Mouse (Mus musculus): ENCODE data around the gene Abcf1.

Gene Abcf1

GRCm38 (mm10) chr17:35920862-35921562 is 48.5 kb downstream of the Abcf1 start:
- DNase-seq (ENCODE audit: low read depth in 1 of 2, low spot score in 2 of 2) = no peak

- DNase-seq (ENCODE audit: low read depth in 1 of 2, low spot score in 2 of 2) = no peak
Measured at GRCm38 (mm10) chr17:35920384-35920783, 49.2 kb downstream of the Abcf1 start.

GRCm38 (mm10) chr17:35919864-35920301 is 49.7 kb downstream of the Abcf1 start:
- DNase-seq (ENCODE audit: low read depth in 1 of 2, low spot score in 2 of 2) = no peak

- peak; percentile 83 to 89 for DNase-seq (ENCODE audit: low read depth in 1 of 2, low spot score in 2 of 2)
Measured at GRCm38 (mm10) chr17:35919060-35919715, 50.4 kb downstream of the Abcf1 start.

DNA sequence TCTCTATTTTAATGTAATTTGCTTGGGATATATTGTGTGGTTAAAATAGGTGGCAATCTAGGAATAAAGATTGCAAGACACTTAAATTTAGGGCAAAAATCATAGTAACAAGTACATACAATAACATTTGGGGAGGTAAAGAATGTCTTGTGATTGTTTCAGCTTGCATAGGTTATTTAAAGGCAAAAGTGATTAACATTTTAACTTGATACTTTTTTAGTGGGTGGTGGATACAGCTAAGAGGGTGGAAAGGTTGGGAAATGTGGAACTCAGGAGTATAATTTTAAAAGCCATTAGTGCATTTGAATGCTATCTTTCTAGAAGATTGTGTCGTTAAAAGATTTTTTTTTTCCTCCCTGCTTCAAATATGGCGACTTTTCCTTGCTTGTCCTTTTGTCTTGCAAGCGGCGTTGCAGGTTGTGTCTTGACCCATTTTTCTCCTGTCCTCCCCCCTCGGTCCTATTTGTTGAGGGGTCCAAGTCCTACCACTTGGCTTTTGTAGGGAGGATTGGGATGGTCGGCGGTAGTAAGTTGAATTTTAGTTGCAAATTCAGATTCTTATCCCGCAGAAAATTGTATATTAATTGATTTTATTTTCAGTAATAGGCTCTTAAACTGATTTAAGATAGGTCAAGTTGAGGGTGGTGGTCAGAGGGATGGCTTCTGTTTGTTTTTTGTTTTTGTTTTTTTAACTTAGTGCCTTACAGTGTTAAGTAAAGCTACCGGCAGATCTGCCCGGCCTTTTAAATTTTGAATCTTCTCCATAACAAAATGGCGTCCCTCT is 51.1 kb downstream of the Abcf1 start:
- peak in 1 of 2 experiments; percentile 31 for DNase-seq (ENCODE audit: low read depth in 1 of 2, low spot score in 2 of 2)

- DNase-seq (ENCODE audit: low read depth in 1 of 2, low spot score in 2 of 2) = peak in 1 of 2 experiments; percentile 45
Measured at GRCm38 (mm10) chr17:35917463-35918251, 51.9 kb downstream of the Abcf1 start.

DNA sequence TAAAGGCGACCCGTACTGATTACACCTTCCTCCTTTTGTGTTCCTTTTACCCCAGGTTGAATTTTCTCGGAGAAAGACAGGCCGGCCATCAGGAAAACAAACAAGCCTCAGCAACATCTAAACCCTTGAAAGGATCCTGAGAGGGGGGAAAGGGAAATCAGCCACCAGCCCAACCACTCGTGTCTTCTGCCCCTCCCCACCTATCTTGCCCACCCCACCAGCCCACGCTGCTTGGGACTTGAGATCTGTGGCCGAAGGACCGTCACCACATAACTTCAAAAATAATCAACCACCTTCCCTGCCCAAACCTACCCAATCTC is 52.5 kb downstream of the Abcf1 start:
- DNase-seq (ENCODE audit: low read depth in 1 of 2, low spot score in 2 of 2) = no peak

DNA sequence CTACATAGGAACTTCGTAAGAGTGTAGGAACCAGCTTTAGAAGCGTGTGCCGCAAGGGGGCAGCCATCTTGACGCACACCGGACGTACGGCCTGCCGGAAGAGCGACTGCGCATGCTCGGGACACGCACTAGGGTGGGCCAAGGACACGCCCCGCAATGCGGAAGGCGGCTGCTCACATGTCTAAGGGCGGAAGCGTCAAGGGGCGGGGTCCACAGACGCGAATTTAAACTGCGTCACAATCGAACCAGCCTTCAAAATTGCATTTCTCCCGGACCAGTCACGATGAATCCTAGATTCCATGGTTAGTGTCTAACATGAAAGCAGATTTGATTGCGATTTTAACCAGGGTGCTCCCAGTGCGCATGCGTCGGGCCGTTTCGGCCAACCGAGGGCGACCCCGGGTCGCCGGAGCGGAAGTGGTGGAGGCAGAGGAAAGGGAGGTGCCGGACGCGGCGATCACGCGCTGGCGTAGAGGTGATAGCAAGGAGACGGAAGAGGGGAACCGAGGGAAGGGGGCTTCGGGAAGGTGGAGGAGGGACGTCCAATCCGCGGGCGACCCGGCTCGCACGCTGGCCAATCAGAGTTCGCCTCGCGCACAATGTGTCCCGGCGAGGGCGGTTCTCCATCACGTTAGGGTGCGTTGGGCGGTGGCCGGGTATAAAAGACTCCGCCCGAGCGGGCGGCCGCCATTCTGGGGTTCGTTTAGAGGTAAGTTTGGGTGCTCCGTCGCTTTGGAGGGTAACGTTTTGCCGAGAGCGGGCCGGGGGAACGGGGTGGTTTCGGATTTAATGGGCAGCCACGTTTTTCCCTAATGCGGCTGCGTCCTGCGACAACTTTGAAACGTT is 53.0 kb downstream of the Abcf1 start, which contains the start of the genes Mrps18b and Ppp1r10:
TSS of gene Mrps18b (minus strand) at position 93 of the 846 bp plus-strand sequence.
TSS of gene Ppp1r10 (plus strand) at position 138 of the 846 bp plus-strand sequence.
- peak; percentile 99 for DNase-seq (ENCODE audit: low read depth in 1 of 2, low spot score in 2 of 2)

GRCm38 (mm10) chr17:35915538-35916296 is 53.8 kb downstream of the Abcf1 start:
- no peak for DNase-seq (ENCODE audit: low read depth in 1 of 2, low spot score in 2 of 2)

DNA sequence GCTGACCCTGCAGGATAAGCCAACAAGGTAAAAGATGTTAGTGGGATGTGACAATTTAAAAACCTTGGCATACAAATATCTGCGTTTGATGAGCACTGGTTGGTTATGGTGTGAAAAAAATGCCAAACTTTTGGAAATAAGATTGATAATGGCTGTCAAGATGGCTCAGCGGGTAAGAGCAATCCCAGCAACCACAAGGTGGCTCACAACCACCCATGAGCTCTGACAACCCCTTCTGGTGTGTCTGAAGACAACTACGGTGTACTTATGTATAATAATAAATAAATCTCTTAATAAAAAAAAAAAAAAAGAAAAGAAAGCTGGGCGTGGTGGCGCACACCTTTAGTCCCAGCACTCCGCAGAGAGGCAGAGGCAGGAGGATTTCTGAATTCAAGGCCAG is 54.6 kb downstream of the Abcf1 start:
- no peak for DNase-seq (ENCODE audit: low read depth in 1 of 2, low spot score in 2 of 2)

GRCm38 (mm10) chr17:35909919-35910369 is 59.6 kb downstream of the Abcf1 start, which contains the start of gene Atat1:
TSS of gene Atat1 (minus strand) at chr17:35910075.
- DNase-seq (ENCODE audit: low read depth in 1 of 2, low spot score in 2 of 2) = peak; percentile 90 to 97

DNA sequence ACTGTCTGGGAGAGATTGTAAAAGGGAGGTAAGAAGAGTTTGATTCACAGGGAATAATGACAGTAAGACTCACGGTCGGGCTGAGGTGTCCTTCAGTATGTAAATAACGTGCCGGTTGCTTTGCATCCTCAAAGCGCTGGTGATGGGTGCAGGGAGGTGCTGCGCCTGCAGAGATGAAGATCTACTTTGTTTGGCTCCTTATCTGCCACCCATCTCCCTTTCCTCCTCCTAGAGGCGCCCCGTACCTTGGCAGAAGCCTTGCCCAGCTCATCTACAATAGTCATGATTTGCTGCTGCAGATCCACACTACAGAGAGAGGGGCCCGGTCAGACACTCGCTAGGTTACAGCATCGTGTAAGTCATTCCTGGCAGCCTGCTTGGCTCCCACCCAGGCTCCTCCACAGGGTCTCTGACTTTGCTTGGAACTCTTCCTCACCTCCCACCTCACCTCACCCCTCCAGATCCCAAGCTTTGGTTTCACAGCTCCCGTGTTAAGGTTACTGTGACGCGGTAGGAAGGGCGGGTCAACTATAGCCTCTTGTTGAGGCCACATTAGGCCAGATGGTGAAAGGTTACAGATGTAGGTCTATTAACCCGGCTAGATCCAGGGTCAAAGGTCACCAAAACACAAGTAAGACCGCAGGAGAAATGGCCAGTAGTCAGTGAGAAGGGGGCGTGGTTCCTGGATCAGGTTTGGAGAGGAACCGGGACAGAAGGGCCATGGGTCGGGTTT is 60.2 kb downstream of the Abcf1 start:
- DNase-seq (ENCODE audit: low read depth in 1 of 2, low spot score in 2 of 2) = no peak

DNA sequence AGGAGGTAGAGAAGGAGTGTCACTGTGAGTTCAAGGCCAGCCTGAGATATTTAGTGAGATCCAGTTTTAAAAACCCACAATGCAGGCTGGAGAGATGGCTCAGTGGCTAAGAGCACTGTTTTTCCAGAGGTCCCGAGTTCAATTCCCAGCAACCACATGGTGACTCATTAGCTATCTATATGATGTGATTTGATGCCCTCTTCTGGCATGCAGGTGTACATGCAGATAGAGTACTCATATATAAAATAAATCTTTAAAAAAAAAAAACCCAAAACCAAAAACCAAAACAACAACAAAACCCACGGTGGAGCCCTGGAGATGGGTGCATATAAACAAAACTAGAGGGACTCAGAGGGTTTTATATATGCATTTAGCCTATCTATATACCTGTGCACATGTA is 62.0 kb downstream of the Abcf1 start:
- DNase-seq (ENCODE audit: low read depth in 1 of 2, low spot score in 2 of 2) = no peak
